22 mouse cellular contexts compared by ENCODE assay signal in the genomic region with DNA sequence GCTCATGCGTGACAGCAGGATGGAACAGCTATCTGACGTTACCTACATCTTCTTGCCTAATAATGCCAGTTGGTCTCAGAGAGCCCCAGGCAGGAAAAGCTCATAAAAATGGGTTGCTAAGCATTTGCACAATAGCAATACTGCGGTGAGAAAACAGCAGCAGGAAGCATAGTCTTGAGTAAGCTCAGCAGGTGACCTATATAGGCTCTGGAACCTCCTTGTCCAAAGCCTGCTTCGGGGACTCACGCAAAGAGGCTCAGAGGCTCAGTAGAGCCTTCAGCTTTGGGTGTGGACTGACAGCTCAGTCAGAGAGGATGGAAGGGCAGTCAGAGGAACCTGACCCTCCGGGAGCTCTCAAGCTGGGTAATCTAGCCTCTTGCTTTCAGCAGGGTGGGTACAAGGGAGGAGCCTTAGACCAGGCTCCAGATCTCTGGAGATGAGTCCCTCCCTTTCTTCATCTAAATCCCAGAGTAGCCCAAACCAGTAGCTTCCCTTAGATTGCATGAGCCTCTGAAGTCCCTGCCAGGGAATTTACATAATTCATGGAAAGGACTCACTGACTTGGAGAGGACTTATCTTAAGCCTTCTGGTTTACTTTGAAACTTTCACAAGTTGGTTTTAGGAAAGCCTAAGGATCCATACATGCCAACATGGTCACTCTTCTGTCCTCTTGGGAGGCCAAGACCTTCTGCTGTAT. TPM values are rescaled to one million over a fixed set of nuclear protein-coding genes. Genes with fewer than 3 reads are reported as not detected.
DNase-seq lines count a peak whose midpoint lies in the region; ATAC-seq and TF ChIP-seq lines count a peak whose summit lies in the region.
"Had no signal": no experiment of that assay in that cellular context is flagged by ENCODE, and none has a peak within 500 bp of the region (broad histone marks: within the 10 kb centered on the region; RNA-seq: fewer than 3 reads in every experiment).

No protein-coding gene starts in this region.

- no peaks in the 10 kb centered on the region for H3K9me3 ChIP-seq in heart, embryonic 10.5 days
- H3K9me3 ChIP-seq in neural tube, embryonic 15.5 days (replicated peaks), result no peaks in the 10 kb centered on the region
- H3K9me3 ChIP-seq: embryonic facial prominence, embryonic 13.5 days; forebrain, embryonic 10.5 days; hindbrain, embryonic 12.5 days had no signal

- DNase-seq in heart, embryonic 10.5 days (ENCODE audit: low spot score), result peak; percentile 53
- no peak for DNase-seq in heart, adult 8-10 months (ENCODE audit: low spot score)
- DNase-seq in gonadal fat pad, adult 2 months (ENCODE audit: low read depth), result peak; percentile 84
- no peak for DNase-seq in layer of hippocampus, adult 8-10 months (ENCODE audit: low spot score in 2 of 2)
- no peak for DNase-seq in spleen, postnatal 4 days (ENCODE audit: low spot score in 2 of 2)
- DNase-seq: adrenal gland, postnatal 14 days; cerebellum, adult 2 months; cerebellum, postnatal 10 days; gastrocnemius, postnatal 10 days; heart, postnatal 10 days; heart, postnatal 4 days had no signal

- WGBS in heart, embryonic 10.5 days, result 78% methylated on average over 6 of the region's 6 CpGs
- WGBS in bone marrow, adult 2 months, result 21% methylated on average over 6 of the region's 6 CpGs
- WGBS in neural tube, embryonic 15.5 days, result 58% methylated on average over 6 of the region's 6 CpGs

- H3K4me2 ChIP-seq in neural tube, embryonic 15.5 days, result no peak overlapping the region
- H3K4me2 ChIP-seq: embryonic facial prominence, embryonic 13.5 days; hindbrain, embryonic 12.5 days had no signal

- ATAC-seq in monocyte, adult 5-6 weeks (replicated peaks; ENCODE audit: insufficient number of reproducible peaks, low FRiP score, low TSS enrichment, poor library complexity, severe bottlenecking), result peak; percentile 64
- ATAC-seq in neural tube, embryonic 15.5 days (ENCODE audit: low FRiP score), result no peak
- ATAC-seq: forebrain, embryonic 14.5 days; hindbrain, embryonic 16.5 days; inflammation-experienced regulatory T-cells, adult 6 months; intestine, postnatal 0 days had no signal

- no peak for TF ChIP-seq POLR2A in bone marrow, adult 2 months (IDR thresholded peaks at IDR 0.05; ENCODE audit: borderline replicate concordance, control insufficient read depth, low read depth, low read length)

- TF ChIP-seq CTCF in bone marrow, adult 2 months (IDR thresholded peaks at IDR 0.05; ENCODE audit: control insufficient read depth, insufficient read depth, low read length), result no peak

- H3K4me1 ChIP-seq in heart, embryonic 10.5 days, result 0 out of 2 replicates have a peak, but pooled peaks cover 2% of the 10 kb centered on the region
- peaks cover 2% of the 10 kb centered on the region for H3K4me1 ChIP-seq in bone marrow, adult 2 months (ENCODE audit: control insufficient read depth, insufficient read depth, low read length)
- no peaks in the 10 kb centered on the region for H3K4me1 ChIP-seq in neural tube, embryonic 15.5 days
- H3K4me1 ChIP-seq: embryonic facial prominence, embryonic 13.5 days; forebrain, embryonic 10.5 days; hindbrain, embryonic 12.5 days had no signal

- no peaks in the 10 kb centered on the region for H3K36me3 ChIP-seq in heart, embryonic 10.5 days
- H3K36me3 ChIP-seq in neural tube, embryonic 15.5 days, result no peaks in the 10 kb centered on the region
- H3K36me3 ChIP-seq: embryonic facial prominence, embryonic 13.5 days; forebrain, embryonic 10.5 days; hindbrain, embryonic 12.5 days had no signal

- H3K4me3 ChIP-seq in heart, embryonic 10.5 days, result no peak overlapping the region
- H3K4me3 ChIP-seq in bone marrow, adult 2 months (replicated peaks; ENCODE audit: control insufficient read depth, low read depth, low read length), result no peak overlapping the region
- H3K4me3 ChIP-seq in neural tube, embryonic 15.5 days (replicated peaks), result no peak overlapping the region
- H3K4me3 ChIP-seq: embryonic facial prominence, embryonic 13.5 days; forebrain, embryonic 10.5 days; hindbrain, embryonic 12.5 days had no signal

- no peak overlapping the region for H3K9ac ChIP-seq in neural tube, embryonic 15.5 days (replicated peaks)
- H3K9ac ChIP-seq: embryonic facial prominence, embryonic 13.5 days; hindbrain, embryonic 12.5 days had no signal

- no peak overlapping the region for H3K27ac ChIP-seq in heart, embryonic 10.5 days
- H3K27ac ChIP-seq in bone marrow, adult 2 months (ENCODE audit: control insufficient read depth, insufficient read depth, low read depth, low read length, poor library complexity), result peak overlapping the region; percentile 64
- H3K27ac ChIP-seq in neural tube, embryonic 15.5 days (replicated peaks), result no peak overlapping the region
- H3K27ac ChIP-seq: embryonic facial prominence, embryonic 13.5 days; forebrain, embryonic 10.5 days; hindbrain, embryonic 12.5 days had no signal

- H3K27me3 ChIP-seq in heart, embryonic 10.5 days (ENCODE audit: insufficient read depth, poor library complexity, severe bottlenecking), result no peaks in the 10 kb centered on the region
- H3K27me3 ChIP-seq in neural tube, embryonic 15.5 days (replicated peaks), result no peaks in the 10 kb centered on the region
- H3K27me3 ChIP-seq: embryonic facial prominence, embryonic 13.5 days; hindbrain, embryonic 12.5 days had no signal

RNA-seq across cellular contexts. Expression of gene Tgm3, which starts 28.2 kb away (rescaled TPM):
- not detected in 2 replicates for polyA plus RNA-seq in heart, embryonic 10.5 days (2016; fragmentation: Nextera tagmentation; extraction: Ambion mirVana)
- total RNA-seq in heart, adult 8-10 months (2022), result not detected
- polyA plus RNA-seq in bone marrow, adult 2 months (2011; ENCODE audit: insufficient read depth, insufficient read length, low replicate concordance, missing spikeins), result not detected in 2 replicates
- polyA plus RNA-seq in gonadal fat pad, adult 2 months (2012; rRNA removed), result 0.41 and 0.52 TPM in 2 replicates
- 4.0 to 8.1 TPM (median 6.0 TPM) in 3 replicates for total RNA-seq in monocyte, adult 5-6 weeks (2017)
- under 1 TPM; 0.17 to 0.28 (median 0.21) TPM for total RNA-seq in layer of hippocampus, adult 8-10 months (2022)
- 0.05 TPM in 1 of 2 replicates, not detected in the other for polyA plus RNA-seq in neural tube, embryonic 15.5 days (2015; fragmentation: Nextera tagmentation; extraction: Ambion mirVana)
- polyA plus RNA-seq: forebrain, embryonic 10.5 days; forebrain, embryonic 14.5 days; heart, embryonic 14.5 days; hindbrain, embryonic 12.5 days; hindbrain, embryonic 16.5 days; inflammation-experienced regulatory T-cells, adult 6 months had no signal

Comparison
In these comparisons a context has a peak if more than half of its experiments do, and no peak if none do; other contexts are left out.
1. DNase-seq: peak in heart, embryonic 10.5 days (single experiment) and gonadal fat pad, adult 2 months (single experiment); none in heart, adult 8-10 months (single experiment), layer of hippocampus, adult 8-10 months (0 of 2) and spleen, postnatal 4 days (0 of 2).